Mouse (Mus musculus) intestine, embryonic 15.5 days (tissue): ENCODE data around the gene Tmed9. TPM values are rescaled to one million over a fixed set of nuclear protein-coding genes. Genes with fewer than 3 reads are reported as not detected.
"Not testable (repeated sequence)": the region's sequence is repeated elsewhere in the genome, so short reads cannot be mapped to it uniquely, and the experiment has no call there.

Experiments used
- ATAC-seq: fragments of 200-750 bp; cut with Nextera tagmentation; 2 replicates; pipeline ENCODE4 v1.8.0; 2017; ENCODE audit warnings: moderate TSS enrichment, moderate library complexity
- H3K27ac ChIP-seq: fragments of 300-500 bp; sonication (generic); 2 replicates; pipeline ENCODE4 v1.5.1; 2015; ENCODE audit warnings: mild to moderate bottlenecking, inconsistent platforms
- H3K27me3 ChIP-seq: fragments of 300-500 bp; sonication (generic); replicated peaks from 2 replicates; pipeline ENCODE4 v1.6.1; 2015; ENCODE audit warnings: inconsistent platforms
- H3K36me3 ChIP-seq: fragments of 300-500 bp; sonication (generic); 2 replicates; pipeline ENCODE4 v1.6.1; 2015; ENCODE audit warnings: inconsistent platforms
- H3K4me1 ChIP-seq: fragments of 300-500 bp; sonication (generic); replicated peaks from 2 replicates; pipeline ENCODE4 v1.6.1; 2015; ENCODE audit warnings: inconsistent platforms
- H3K4me2 ChIP-seq: fragments of 300-500 bp; sonication (generic); replicated peaks from 2 replicates; pipeline ENCODE4 v1.6.1; 2015; ENCODE audit warnings: mild to moderate bottlenecking, inconsistent platforms
- H3K4me3 ChIP-seq: fragments of 300-500 bp; sonication (generic); replicated peaks from 2 replicates; pipeline ENCODE4 v1.5.1; 2015; ENCODE audit warnings: inconsistent platforms
- H3K9ac ChIP-seq: fragments of 300-500 bp; sonication (generic); 2 replicates; pipeline ENCODE4 v1.6.1; 2015; ENCODE audit warnings: inconsistent platforms
- H3K9me3 ChIP-seq: fragments of 300-500 bp; sonication (generic); 2 replicates; pipeline ENCODE4 v1.6.1; 2016; ENCODE audit warnings: inconsistent platforms
- WGBS: fragments of 180-500 bp; shearing (Covaris S2); methylation state at CpG from one replicate; pipeline ENCODE4 v1.1.7; 2015; 5-methylcytosine and 5-hydroxymethylcytosine counted together
- polyA plus RNA-seq: library from polyadenylated mRNA; unstranded; fragments of >200 nt; fragmentation: Nextera tagmentation; extraction: Ambion mirVana; gene quantifications from 2 replicates; pipeline ENCODE4 v1.2.1, GENCODE M21; 2015

Tmed9 gene
- polyA plus RNA-seq, 1 experiment from 2014 or later = 122 TPM

DNA sequence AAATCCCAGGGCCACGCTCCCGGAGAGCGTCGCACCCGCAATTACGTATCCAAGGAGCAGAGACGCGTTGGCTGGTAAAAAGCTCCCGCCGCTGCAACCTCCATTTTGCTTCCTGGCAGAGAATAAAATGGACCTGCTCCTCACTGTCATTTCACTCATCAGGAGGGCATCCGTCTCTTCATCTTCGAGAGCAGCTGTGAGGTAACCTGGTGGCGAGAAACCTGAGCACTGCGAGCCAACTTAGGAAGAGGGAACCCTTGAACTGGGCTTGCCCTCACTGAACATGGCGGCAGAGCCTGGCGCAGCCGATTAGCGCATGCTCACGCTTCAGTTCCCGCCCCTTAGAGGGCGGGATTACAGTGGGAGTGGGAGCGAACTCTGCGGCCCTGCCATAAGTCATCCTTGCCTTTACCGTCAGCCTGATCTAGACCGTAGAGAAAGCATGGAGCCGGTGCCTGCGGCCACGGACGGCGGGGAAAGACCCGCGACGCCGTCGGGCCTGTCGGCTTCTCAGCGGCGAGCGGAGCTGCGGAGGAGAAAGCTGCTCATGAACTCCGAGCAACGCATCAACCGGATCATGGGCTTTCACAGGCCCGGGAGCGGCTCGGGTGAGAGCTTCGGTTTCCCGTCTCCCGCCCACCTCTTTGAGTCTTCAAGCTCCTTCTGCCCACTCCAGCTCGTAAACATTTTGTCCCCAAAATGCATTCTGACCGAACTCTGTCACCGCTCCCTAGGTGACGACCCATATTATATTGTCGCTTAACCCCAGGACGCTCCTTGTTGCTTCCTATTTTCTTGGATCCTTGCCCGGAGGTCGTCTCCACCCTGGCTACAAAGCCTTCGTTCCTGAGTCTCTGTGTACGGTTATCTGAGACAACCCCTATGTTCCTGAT lies 49.4 kb downstream of the Tmed9 start, which contains the start of gene Caml:
Gene Caml (plus strand): TSS at position 357 of the 893 bp plus-strand sequence.
- Histone ChIP-seq H3K4me1 (peaks cover 11% of the 10 kb centered on the region), H3K9me3 (no peaks in the 10 kb centered on the region), H3K9ac (peak within 1 kb of the TSS; percentile 87), H3K36me3 (peaks cover 5% of the 10 kb centered on the region; the same call in 1 of the 2 replicates), H3K27ac (peak within 1 kb of the TSS; percentile 84), H3K4me2 (peak within 1 kb of the TSS; percentile 71), H3K27me3 (no peaks in the 10 kb centered on the region), H3K4me3 (peak within 1 kb of the TSS; percentile 91)
- under 1% methylated on average over 59 of the region's 59 CpGs for WGBS
- peak; percentile 100 for ATAC-seq

GRCm38 (mm10) chr13:55634639-55635127 lies 61.2 kb downstream of the Tmed9 start, which contains the start of gene Ddx46:
TSS of gene Ddx46 (plus strand) at chr13:55635027.
- H3K4me2 ChIP-seq = peak within 1 kb of the TSS; percentile 70
- H3K27ac ChIP-seq = no peak within 1 kb of the TSS
- WGBS = 6% methylated on average over 30 of the region's 30 CpGs
- H3K4me3 ChIP-seq = peak within 1 kb of the TSS; percentile 98
- H3K4me1 ChIP-seq = peaks cover 6% of the 10 kb centered on the region; the same call in 1 of the 2 replicates
- peak; percentile 93 for ATAC-seq
- peak within 1 kb of the TSS; percentile 96 for H3K9ac ChIP-seq
- peaks cover 13% of the 10 kb centered on the region; the same call in 1 of the 2 replicates for H3K36me3 ChIP-seq
- H3K27me3 ChIP-seq = no peaks in the 10 kb centered on the region
- no peaks in the 10 kb centered on the region for H3K9me3 ChIP-seq

GRCm38 (mm10) chr13:55635146-55635571 lies 61.6 kb downstream of the Tmed9 start:
- peak overlapping the region; percentile 96 for H3K9ac ChIP-seq
- peak overlapping the region; percentile 98 for H3K4me3 ChIP-seq
- 0% methylated on average over 40 of the region's 40 CpGs for WGBS
- peaks cover 6% of the 10 kb centered on the region; the same call in 1 of the 2 replicates for H3K4me1 ChIP-seq
- peak; percentile 63 for ATAC-seq
- H3K27me3 ChIP-seq = no peaks in the 10 kb centered on the region
- H3K27ac ChIP-seq = no peak overlapping the region
- H3K4me2 ChIP-seq = peak overlapping the region; percentile 70
- H3K9me3 ChIP-seq = no peaks in the 10 kb centered on the region
- peaks cover 13% of the 10 kb centered on the region; the same call in 1 of the 2 replicates for H3K36me3 ChIP-seq

GRCm38 (mm10) chr13:55636185-55636983 lies 62.9 kb downstream of the Tmed9 start:
- no peak for ATAC-seq
- Histone ChIP-seq H3K4me1 (peaks cover 6% of the 10 kb centered on the region; the same call in 1 of the 2 replicates), H3K4me2 (peak overlapping the region; percentile 70), H3K4me3 (0 out of 2 replicates have a peak overlapping the region, but pooled peaks have one; percentile 98), H3K27me3 (no peaks in the 10 kb centered on the region), H3K27ac (no peak overlapping the region), H3K9ac (no peak overlapping the region), H3K9me3 (no peaks in the 10 kb centered on the region), H3K36me3 (peaks cover 14% of the 10 kb centered on the region; the same call in 1 of the 2 replicates)
- WGBS = 90% methylated on average over 14 of the region's 14 CpGs

- H3K27ac ChIP-seq, H3K9ac ChIP-seq, H3K4me3 ChIP-seq, H3K4me2 ChIP-seq, H3K36me3 ChIP-seq, ATAC-seq, H3K9me3 ChIP-seq, H3K4me1 ChIP-seq, H3K27me3 ChIP-seq: not testable (repeated sequence)
- WGBS = 42% methylated on average over 8 of the region's 8 CpGs
These were observed 66.9 kb downstream of the Tmed9 start for GRCm38 (mm10) chr13:55640480-55640879.

DNA sequence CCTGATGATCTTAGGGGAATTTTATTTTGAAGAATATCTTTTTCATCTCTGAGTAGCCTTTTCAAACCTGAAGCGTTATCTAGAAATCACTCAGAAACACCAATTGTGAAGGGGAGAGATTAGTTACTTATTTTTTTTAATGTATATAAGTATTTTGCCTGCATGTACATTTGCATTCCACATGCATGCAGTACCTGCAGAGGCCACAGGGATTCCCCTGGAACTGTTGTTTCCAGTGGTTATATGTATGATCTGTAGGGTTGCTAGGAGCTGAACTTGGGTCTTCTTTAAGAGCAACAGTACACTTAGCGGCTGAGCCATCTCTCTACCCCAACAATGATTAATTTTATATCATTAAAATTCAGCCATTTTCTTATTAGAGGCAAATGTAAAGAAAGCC lies 71.0 kb downstream of the Tmed9 start:
- Histone ChIP-seq H3K4me2 (no peak overlapping the region), H3K9me3 (no peaks in the 10 kb centered on the region), H3K27ac (no peak overlapping the region), H3K36me3 (peaks cover 43% of the 10 kb centered on the region), H3K4me1 (no peaks in the 10 kb centered on the region), H3K4me3 (no peak overlapping the region), H3K9ac (no peak overlapping the region), H3K27me3 (no peaks in the 10 kb centered on the region)
- WGBS = 91% methylated on average over 2 of the region's 2 CpGs
- ATAC-seq = no peak

Other genes with a start within 250 kb of the Tmed9 start
- 22.3 and 26.0 TPM in 2 replicates for gene Mxd3, start 243.9 kb upstream of the Tmed9 start, polyA plus RNA-seq
- gene Lman2, start 210.9 kb upstream of the Tmed9 start, polyA plus RNA-seq = 121 and 128 TPM in 2 replicates
- gene Rgs14, start 204.0 kb upstream of the Tmed9 start, polyA plus RNA-seq = 0.85 and 1.2 TPM in 2 replicates
- gene Slc34a1, start 175.5 kb upstream of the Tmed9 start, polyA plus RNA-seq = not detected in 2 replicates
- gene Pfn3, start 158.5 kb upstream of the Tmed9 start, polyA plus RNA-seq = not detected in 2 replicates
- gene F12, start 146.9 kb upstream of the Tmed9 start, polyA plus RNA-seq = 1.8 TPM in 2 replicates
- 38.3 and 38.7 TPM in 2 replicates for gene Grk6, start 128.7 kb upstream of the Tmed9 start, polyA plus RNA-seq
- 0.24 and 0.28 TPM in 2 replicates for gene Prr7, start 109.5 kb upstream of the Tmed9 start, polyA plus RNA-seq
- 103 and 109 TPM in 2 replicates for gene Dbn1, start 85.6 kb upstream of the Tmed9 start, polyA plus RNA-seq
- gene Pdlim7, start 60.1 kb upstream of the Tmed9 start, polyA plus RNA-seq = 187 and 195 TPM in 2 replicates
- 3.1 and 3.6 TPM in 2 replicates for gene Dok3, start 44.4 kb upstream of the Tmed9 start, polyA plus RNA-seq
- gene Ddx41, start 37.1 kb upstream of the Tmed9 start, polyA plus RNA-seq = 50.9 and 51.0 TPM in 2 replicates
- gene Fam193b, start 2.6 kb upstream of the Tmed9 start, polyA plus RNA-seq = 22.9 and 23.5 TPM in 2 replicates
- gene B4galt7, start 26.2 kb downstream of the Tmed9 start, polyA plus RNA-seq = 21.7 and 23.2 TPM in 2 replicates
- 41.6 and 46.9 TPM in 2 replicates for gene Caml, start 49.3 kb downstream of the Tmed9 start, polyA plus RNA-seq
- 31.4 and 31.5 TPM in 2 replicates for gene Ddx46, start 61.3 kb downstream of the Tmed9 start, polyA plus RNA-seq
- 45.2 and 46.2 TPM in 2 replicates for gene B230219D22Rik, start 119.4 kb downstream of the Tmed9 start, polyA plus RNA-seq
- 65.8 and 68.9 TPM in 2 replicates for gene Txndc15, start 140.9 kb downstream of the Tmed9 start, polyA plus RNA-seq
- 68.6 and 71.8 TPM in 2 replicates for gene Pcbd2, start 153.6 kb downstream of the Tmed9 start, polyA plus RNA-seq
- gene Catsper3, start 210.8 kb downstream of the Tmed9 start, polyA plus RNA-seq = not detected in 2 replicates